Mouse (Mus musculus) forebrain, embryonic 16.5 days (tissue): Measurements from ENCODE around the gene Kng1. TPM values are rescaled to one million over a fixed set of nuclear protein-coding genes. Genes with fewer than 3 reads are reported as not detected.
A peak's percentile ranks its signal among the peaks of the same experiment; 100 is the strongest.

Experiments used
- ATAC-seq: fragments of 200-750 bp; cut with Nextera tagmentation; 2 replicates; pipeline ENCODE4 v1.8.0; 2017; ENCODE audit warnings: mild to moderate bottlenecking, moderate library complexity
- H3K27ac ChIP-seq: fragments of 300-500 bp; sonication (generic); 2 replicates; pipeline ENCODE4 v1.5.1; 2014; ENCODE audit warnings: low read length, control low read depth
- H3K27me3 ChIP-seq: fragments of 300-500 bp; sonication (generic); replicated peaks from 2 replicates; pipeline ENCODE4 v1.6.1; 2014; ENCODE audit warnings: low read length; ENCODE audit not compliant: control insufficient read depth, insufficient read depth
- H3K36me3 ChIP-seq: fragments of 300-500 bp; sonication (generic); 2 replicates; pipeline ENCODE4 v1.6.1; 2014; ENCODE audit not compliant: control insufficient read depth, insufficient read depth
- H3K4me1 ChIP-seq: fragments of 300-500 bp; sonication (generic); replicated peaks from 2 replicates; pipeline ENCODE4 v1.6.1; 2014; ENCODE audit warnings: low read length; ENCODE audit not compliant: control insufficient read depth, insufficient read depth
- H3K4me2 ChIP-seq: fragments of 300-500 bp; sonication (generic); 2 replicates; pipeline ENCODE4 v1.6.1; 2014; ENCODE audit warnings: mild to moderate bottlenecking, low read length, control low read depth
- H3K4me3 ChIP-seq: fragments of 300-500 bp; sonication (generic); replicated peaks from 2 replicates; pipeline ENCODE4 v1.5.1; 2014; ENCODE audit warnings: mild to moderate bottlenecking, low read length, control low read depth
- H3K9ac ChIP-seq: fragments of 300-500 bp; sonication (generic); replicated peaks from 2 replicates; pipeline ENCODE4 v1.6.1; 2014; ENCODE audit warnings: low read depth, low read length, control low read depth
- H3K9me3 ChIP-seq: fragments of 300-500 bp; sonication (generic); 2 replicates; pipeline ENCODE4 v1.6.1; 2016; ENCODE audit warnings: low read length; ENCODE audit not compliant: control insufficient read depth
- WGBS: fragments of 180-500 bp; shearing (Covaris S2); extraction: QIAGEN DNeasy Blood & Tissue Kit; methylation state at CpG from one replicate; pipeline ENCODE4 v1.1.7; 2014; 5-methylcytosine and 5-hydroxymethylcytosine counted together
- polyA plus RNA-seq: library from polyadenylated mRNA; unstranded; fragments of >200 nt; fragmentation: Nextera tagmentation; extraction: Ambion mirVana; gene quantifications from 2 replicates; pipeline ENCODE4 v1.2.1, GENCODE M21; 2015

Gene Kng1
- polyA plus RNA-seq, 1 experiment from 2014 or later: not detected

- peak overlapping the region; percentile 20 for H3K4me3 ChIP-seq
- peak; percentile 47; the same call in 1 of the 2 replicates for ATAC-seq
- no peaks in the 10 kb centered on the region for H3K9me3 ChIP-seq
- 2% methylated on average over 8 of the region's 9 CpGs for WGBS
- H3K36me3 ChIP-seq: no peaks in the 10 kb centered on the region
- H3K4me1 ChIP-seq: peaks cover 7% of the 10 kb centered on the region
- no peak overlapping the region; the same call in 1 of the 2 replicates for H3K9ac ChIP-seq
- peak overlapping the region; percentile 53 for H3K4me2 ChIP-seq
- 0 out of 2 replicates have a peak, but pooled peaks cover 2% of the 10 kb centered on the region for H3K27me3 ChIP-seq
- H3K27ac ChIP-seq: no peak overlapping the region
Measured at GRCm38 (mm10) chr16:23100099-23100575, 42.5 kb downstream of the Kng1 start.

DNA sequence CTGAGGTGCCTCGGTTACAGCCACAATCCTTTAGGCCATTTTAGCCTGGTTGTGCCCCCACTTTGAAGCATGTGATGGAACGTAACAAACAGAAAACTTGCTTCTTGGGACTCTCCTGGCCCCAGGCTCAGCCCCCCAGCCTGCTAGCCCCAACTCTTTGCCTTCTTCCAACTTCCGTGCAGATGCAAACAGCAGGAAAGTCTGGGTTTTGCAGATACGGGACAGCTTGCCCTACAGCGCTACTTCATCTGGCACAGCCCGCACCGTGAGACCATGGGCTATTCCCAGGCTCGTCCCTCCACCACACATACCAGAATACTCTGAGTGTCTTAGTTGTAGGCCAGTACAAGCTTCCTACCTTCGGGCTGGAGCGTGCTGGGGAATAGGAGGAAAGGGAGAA lies 42.9 kb downstream of the Kng1 start:
- no peak for ATAC-seq
- no peak overlapping the region for H3K27ac ChIP-seq
- no peaks in the 10 kb centered on the region for H3K9me3 ChIP-seq
- H3K36me3 ChIP-seq: no peaks in the 10 kb centered on the region
- H3K9ac ChIP-seq: no peak overlapping the region
- H3K4me3 ChIP-seq: no peak overlapping the region
- H3K27me3 ChIP-seq: 0 out of 2 replicates have a peak, but pooled peaks cover 2% of the 10 kb centered on the region
- H3K4me2 ChIP-seq: no peak overlapping the region
- 16% methylated on average over 10 of the region's 10 CpGs for WGBS
- peaks cover 7% of the 10 kb centered on the region for H3K4me1 ChIP-seq

GRCm38 (mm10) chr16:23102340-23103037 lies 44.8 kb downstream of the Kng1 start:
- Histone ChIP-seq H3K9me3 (no peaks in the 10 kb centered on the region), H3K27me3 (0 out of 2 replicates have a peak, but pooled peaks cover 2% of the 10 kb centered on the region), H3K27ac (no peak overlapping the region), H3K36me3 (no peaks in the 10 kb centered on the region), H3K9ac (peak overlapping the region; percentile 26; the same call in 1 of the 2 replicates), H3K4me3 (no peak overlapping the region), H3K4me1 (peaks cover 7% of the 10 kb centered on the region), H3K4me2 (peak overlapping the region; percentile 35)
- 16% methylated on average over 15 of the region's 15 CpGs for WGBS
- no peak for ATAC-seq

DNA sequence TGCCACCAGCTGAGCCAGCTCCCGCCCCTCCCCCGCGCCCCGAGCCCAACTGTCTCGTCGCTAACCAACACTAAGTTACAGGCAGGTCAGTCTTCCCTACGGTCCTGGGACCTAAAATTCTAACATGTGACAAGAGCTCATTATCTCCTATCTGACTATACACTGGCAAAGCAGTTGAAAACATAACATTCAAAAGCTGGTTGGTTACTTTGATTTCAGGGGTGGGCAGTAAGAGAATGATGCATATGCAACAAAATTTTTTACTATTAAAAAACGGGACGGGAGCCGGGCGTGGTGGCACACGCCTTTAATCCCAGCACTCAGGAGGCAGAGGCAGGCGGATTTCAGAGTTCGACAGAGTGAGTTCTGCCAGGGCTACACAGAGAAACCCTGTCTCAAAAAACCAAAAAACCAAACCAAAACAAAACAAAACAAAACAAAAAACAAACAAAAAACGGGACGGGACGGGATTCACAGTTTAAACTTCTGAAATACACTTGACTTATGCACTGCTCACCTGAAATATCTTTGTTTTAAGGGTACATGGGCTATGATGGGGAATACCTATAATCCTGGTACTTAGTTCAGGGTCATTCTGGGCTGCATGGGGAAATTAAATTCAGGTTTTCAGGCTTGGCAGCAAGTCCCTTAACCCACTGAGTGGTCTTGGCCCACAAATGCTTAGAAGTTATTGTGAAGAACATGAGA lies 45.5 kb downstream of the Kng1 start:
- WGBS: 41% methylated on average over 17 of the region's 17 CpGs
- Histone ChIP-seq H3K4me3 (no peak overlapping the region), H3K4me1 (peaks cover 7% of the 10 kb centered on the region), H3K27ac (no peak overlapping the region), H3K27me3 (0 out of 2 replicates have a peak, but pooled peaks cover 2% of the 10 kb centered on the region), H3K9ac (peak overlapping the region; percentile 26; the same call in 1 of the 2 replicates), H3K36me3 (no peaks in the 10 kb centered on the region), H3K9me3 (no peaks in the 10 kb centered on the region), H3K4me2 (peak overlapping the region; percentile 35)
- ATAC-seq: no peak

- WGBS: 38% methylated on average over 2 of the region's 2 CpGs
- H3K9me3 ChIP-seq: no peaks in the 10 kb centered on the region
- H3K9ac ChIP-seq: no peak overlapping the region
- H3K27ac ChIP-seq: no peak overlapping the region
- ATAC-seq: no peak
- 0 out of 2 replicates have a peak, but pooled peaks cover 2% of the 10 kb centered on the region for H3K27me3 ChIP-seq
- no peaks in the 10 kb centered on the region for H3K36me3 ChIP-seq
- H3K4me1 ChIP-seq: peaks cover 9% of the 10 kb centered on the region
- H3K4me3 ChIP-seq: no peak overlapping the region
- H3K4me2 ChIP-seq: no peak overlapping the region
Measured at GRCm38 (mm10) chr16:23103841-23104240, 46.2 kb downstream of the Kng1 start.

GRCm38 (mm10) chr16:23106121-23106520 lies 48.5 kb downstream of the Kng1 start:
- Histone ChIP-seq H3K4me2 (no peak overlapping the region), H3K9me3 (no peaks in the 10 kb centered on the region), H3K27me3 (0 out of 2 replicates have a peak, but pooled peaks cover 2% of the 10 kb centered on the region), H3K4me1 (peaks cover 23% of the 10 kb centered on the region), H3K9ac (no peak overlapping the region), H3K36me3 (peaks cover 11% of the 10 kb centered on the region), H3K4me3 (no peak overlapping the region), H3K27ac (no peak overlapping the region)
- ATAC-seq: no peak
- 86% methylated on average over 7 of the region's 7 CpGs for WGBS

- ATAC-seq: peak; percentile 90
- WGBS: under 1% methylated on average over 71 of the region's 71 CpGs
- H3K4me3 ChIP-seq: peak within 1 kb of the TSS; percentile 100
- peak within 1 kb of the TSS; percentile 99 for H3K27ac ChIP-seq
- H3K4me1 ChIP-seq: peaks cover 31% of the 10 kb centered on the region
- H3K27me3 ChIP-seq: no peaks in the 10 kb centered on the region
- no peaks in the 10 kb centered on the region for H3K9me3 ChIP-seq
- peak within 1 kb of the TSS; percentile 90 for H3K4me2 ChIP-seq
- peak within 1 kb of the TSS; percentile 100 for H3K9ac ChIP-seq
- peaks cover 22% of the 10 kb centered on the region for H3K36me3 ChIP-seq
Measured at GRCm38 (mm10) chr16:23107231-23107942, 49.7 kb downstream of the Kng1 start, which contains the start of gene Eif4a2. Gene Eif4a2 (plus strand): TSS chr16:23107444.

- peak overlapping the region; percentile 100 for H3K9ac ChIP-seq
- no peaks in the 10 kb centered on the region for H3K9me3 ChIP-seq
- H3K4me1 ChIP-seq: peaks cover 34% of the 10 kb centered on the region
- under 1% methylated on average over 52 of the region's 52 CpGs for WGBS
- peak overlapping the region; percentile 90 for H3K4me2 ChIP-seq
- peak overlapping the region; percentile 100 for H3K4me3 ChIP-seq
- peak overlapping the region; percentile 99 for H3K27ac ChIP-seq
- ATAC-seq: peak; percentile 93
- H3K36me3 ChIP-seq: peaks cover 28% of the 10 kb centered on the region
- no peaks in the 10 kb centered on the region for H3K27me3 ChIP-seq
Measured at GRCm38 (mm10) chr16:23107946-23108759, 50.5 kb downstream of the Kng1 start.
